Mouse (Mus musculus): ENCODE measurements around the gene Arl5c.

GRCm38 (mm10) chr11:97986738-97987465 lies 9.1 kb downstream of the Arl5c start:
- TF ChIP-seq POLR2A (IDR thresholded peaks at IDR 0.05; ENCODE audit: low read depth, low read length) (no peak), CTCF (IDR thresholded peaks at IDR 0.05; ENCODE audit: extremely low read depth, insufficient read depth, insufficient read length, insufficient replicate concordance) (no peak)
